Mouse (Mus musculus): ENCODE results near the gene Ets2.

DNA sequence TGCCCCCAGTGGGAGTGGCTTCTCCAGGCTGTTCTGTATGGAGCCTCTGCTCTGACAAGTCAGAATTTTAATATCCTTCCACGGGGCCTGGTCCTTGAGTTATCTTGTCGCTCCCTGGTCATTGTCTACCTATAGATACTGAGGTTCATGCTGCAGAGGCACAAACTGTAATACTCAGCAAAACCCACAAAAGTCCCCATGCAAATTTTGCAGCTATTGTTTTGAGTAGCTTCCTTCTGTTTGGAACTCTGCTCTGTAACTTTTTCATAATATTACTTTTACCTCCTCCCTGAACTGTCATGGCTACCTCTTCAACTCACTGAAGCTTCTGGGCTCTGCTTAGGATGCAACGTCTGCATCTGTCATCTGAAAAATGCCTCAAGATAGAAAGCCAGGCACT, 43.8 kb downstream of the Ets2 start:
- TF ChIP-seq GATA1 (IDR thresholded peaks at IDR 0.05; ENCODE audit: low read length) (no peak), TAL1 (IDR thresholded peaks at IDR 0.05; ENCODE audit: low read length) (no peak)
